Mouse (Mus musculus) left cerebral cortex, adult 18-20 months (tissue): ENCODE data around the gene Mllt1. TPM values are rescaled to one million over a fixed set of nuclear protein-coding genes. Genes with fewer than 3 reads are reported as not detected.

Experiments used
- DNase-seq, 2 experiments: peaks; one replicate each; pipeline ENCODE4 v3.0.0; 2021 to 2022; ENCODE audit warnings: low spot score in 2 of 2, mixed read lengths in 1 of 2
- total RNA-seq, 2 experiments: library from RNA; stranded (reverse); gene quantifications; 2 replicates each; pipeline ENCODE4 v1.2.3; 2021

Gene Mllt1
- total RNA-seq, 2 experiments from 2014 or later = 86.7 to 95.8 TPM

GRCm38 (mm10) chr17:56884331-56884730 is 50.9 kb downstream of the Mllt1 start:
- DNase-seq = no peak

GRCm38 (mm10) chr17:56883612-56884011 is 51.6 kb downstream of the Mllt1 start:
- no peak for DNase-seq

GRCm38 (mm10) chr17:56877426-56877825 is 57.8 kb downstream of the Mllt1 start:
- DNase-seq = no peak

GRCm38 (mm10) chr17:56876981-56877380 is 58.2 kb downstream of the Mllt1 start:
- DNase-seq = no peak

GRCm38 (mm10) chr17:56876465-56876864 is 58.8 kb downstream of the Mllt1 start:
- no peak for DNase-seq

GRCm38 (mm10) chr17:56874936-56875651 is 60.1 kb downstream of the Mllt1 start, which contains the start of gene 1700061G19Rik:
Gene 1700061G19Rik, plus strand, starts transcription at chr17:56875477.
- DNase-seq = no peak

GRCm38 (mm10) chr17:56874237-56874636 is 61.0 kb downstream of the Mllt1 start, which contains the start of gene Acsbg2:
Gene Acsbg2, minus strand, starts transcription at chr17:56874447.
- DNase-seq = no peak

GRCm38 (mm10) chr17:56872512-56872911 is 62.7 kb downstream of the Mllt1 start:
- DNase-seq = no peak

- no peak for DNase-seq
Measured at GRCm38 (mm10) chr17:56871767-56872166, 63.4 kb downstream of the Mllt1 start.

GRCm38 (mm10) chr17:56870287-56870953 is 64.8 kb downstream of the Mllt1 start:
- no peak for DNase-seq

- DNase-seq = no peak
Measured at GRCm38 (mm10) chr17:56869481-56869977, 65.7 kb downstream of the Mllt1 start.

GRCm38 (mm10) chr17:56866071-56866470 is 69.1 kb downstream of the Mllt1 start:
- DNase-seq = no peak

- no peak for DNase-seq
Measured at GRCm38 (mm10) chr17:56861197-56861596, 74.0 kb downstream of the Mllt1 start.

GRCm38 (mm10) chr17:56858922-56859321 is 76.3 kb downstream of the Mllt1 start:
- DNase-seq = no peak

GRCm38 (mm10) chr17:56858216-56858615 is 77.0 kb downstream of the Mllt1 start:
- DNase-seq = peak; percentile 24 to 53

- no peak for DNase-seq
Measured at GRCm38 (mm10) chr17:56855421-56855820, 79.8 kb downstream of the Mllt1 start.

- no peak for DNase-seq
Measured at GRCm38 (mm10) chr17:56851167-56851566, 84.0 kb downstream of the Mllt1 start.

- no peak for DNase-seq
Measured at GRCm38 (mm10) chr17:56849710-56850109, 85.5 kb downstream of the Mllt1 start.

- no peak for DNase-seq
Measured at GRCm38 (mm10) chr17:56848785-56849184, 86.4 kb downstream of the Mllt1 start.

- DNase-seq = no peak
Measured at GRCm38 (mm10) chr17:56843678-56844077, 91.5 kb downstream of the Mllt1 start.
